Comparison of ENCODE assay signal across 11 mouse cellular contexts in the genomic region with DNA sequence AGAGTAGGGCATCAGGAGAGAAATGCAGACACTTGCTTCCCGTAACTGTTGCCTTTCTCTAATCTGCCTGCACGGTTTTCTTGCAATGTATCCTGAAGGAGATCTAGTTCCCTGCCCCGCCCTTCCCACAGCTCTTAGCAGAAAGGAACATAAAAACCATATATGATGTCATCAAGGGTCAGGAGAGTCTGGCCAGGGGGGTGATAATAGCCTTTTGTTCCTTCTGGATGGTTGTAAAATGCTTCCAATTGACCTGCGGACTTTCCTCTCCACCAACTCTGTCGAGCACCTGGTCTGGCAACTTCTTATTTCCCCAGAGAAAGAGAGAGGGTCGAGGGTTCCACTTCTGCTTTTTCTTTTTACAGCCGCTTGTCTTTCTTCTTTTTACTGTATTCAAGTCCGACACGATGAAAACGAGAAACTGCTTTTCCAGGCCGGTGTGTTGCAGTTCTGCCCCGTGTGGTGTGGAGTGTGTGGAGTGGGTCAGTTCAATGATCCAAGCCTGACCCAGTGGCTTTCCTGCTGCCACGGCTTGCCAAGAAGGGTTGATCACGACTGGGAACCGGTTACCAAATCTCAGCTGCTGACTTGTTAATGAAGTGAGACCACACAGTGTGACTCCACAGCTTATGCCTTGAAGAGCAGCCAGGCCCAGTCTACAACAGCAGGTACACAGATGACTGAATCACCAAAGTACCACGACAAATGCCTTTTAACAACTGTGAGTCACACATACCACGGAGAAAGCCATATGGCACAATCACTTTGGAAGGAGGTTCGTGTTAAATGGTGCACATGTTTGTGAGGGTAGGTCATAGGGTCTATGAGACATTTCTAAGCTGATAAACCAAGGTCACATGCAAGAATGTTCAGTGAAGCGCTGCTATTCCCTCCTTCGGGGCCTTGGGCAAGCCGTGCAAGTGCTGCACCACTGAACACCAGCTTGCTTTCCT. TPM values are rescaled to one million over a fixed set of nuclear protein-coding genes. Genes with fewer than 3 reads are reported as not detected.
DNase-seq lines count a peak whose midpoint lies in the region; ATAC-seq and TF ChIP-seq lines count a peak whose summit lies in the region.
"Had no signal": no experiment of that assay in that cellular context is flagged by ENCODE, and none has a peak within 500 bp of the region (broad histone marks: within the 10 kb centered on the region; RNA-seq: fewer than 3 reads in every experiment).

No protein-coding gene starts in this region.

- no peak overlapping the region for H3K4me3 ChIP-seq in midbrain, postnatal 0 days (ENCODE audit: low read depth, low read length)
- H3K4me3 ChIP-seq in midbrain, embryonic 11.5 days (ENCODE audit: low read depth, low read length): no peak overlapping the region
- no peak overlapping the region for H3K4me3 ChIP-seq in kidney, embryonic 15.5 days (replicated peaks)
- H3K4me3 ChIP-seq: embryonic facial prominence, embryonic 12.5 days had no signal

- 67% methylated on average over 21 of the region's 21 CpGs for WGBS in midbrain, postnatal 0 days
- WGBS in midbrain, embryonic 11.5 days: 66% methylated on average over 21 of the region's 21 CpGs
- 30% methylated on average over 21 of the region's 21 CpGs for WGBS in kidney, embryonic 15.5 days

- no peak for ATAC-seq in midbrain, postnatal 0 days (ENCODE audit: low FRiP score)
- ATAC-seq in midbrain, embryonic 11.5 days (ENCODE audit: low FRiP score): no peak
- ATAC-seq in kidney, embryonic 15.5 days (replicated peaks; ENCODE audit: low FRiP score): no peak; the same call in 1 of the 2 replicates
- ATAC-seq: midbrain, embryonic 16.5 days had no signal

- H3K36me3 ChIP-seq in midbrain, postnatal 0 days (ENCODE audit: insufficient read depth, low read length): no peaks in the 10 kb centered on the region
- no peaks in the 10 kb centered on the region for H3K36me3 ChIP-seq in midbrain, embryonic 11.5 days (ENCODE audit: control insufficient read depth, insufficient read depth, low read length)
- H3K36me3 ChIP-seq in kidney, embryonic 15.5 days: no peaks in the 10 kb centered on the region
- H3K36me3 ChIP-seq in splenic B cell, adult 2 months (ENCODE audit: control insufficient read depth, insufficient read depth, low read length, poor library complexity, severe bottlenecking): peaks cover 3% of the 10 kb centered on the region; the same call in 1 of the 2 replicates
- H3K36me3 ChIP-seq: embryonic facial prominence, embryonic 12.5 days had no signal

- H3K9ac ChIP-seq in midbrain, postnatal 0 days (replicated peaks; ENCODE audit: low read length, poor library complexity, severe bottlenecking): no peak overlapping the region
- H3K9ac ChIP-seq in midbrain, embryonic 11.5 days (ENCODE audit: low read length): no peak overlapping the region
- H3K9ac ChIP-seq in kidney, embryonic 15.5 days: no peak overlapping the region
- H3K9ac ChIP-seq: embryonic facial prominence, embryonic 12.5 days had no signal

- H3K27ac ChIP-seq in midbrain, postnatal 0 days (ENCODE audit: low read depth, low read length): no peak overlapping the region
- no peak overlapping the region for H3K27ac ChIP-seq in midbrain, embryonic 11.5 days (ENCODE audit: low read depth, low read length)
- peak overlapping the region; percentile 89 for H3K27ac ChIP-seq in kidney, embryonic 15.5 days
- H3K27ac ChIP-seq: embryonic facial prominence, embryonic 12.5 days had no signal

- DNase-seq in cerebellum, adult 9-11 months: peak; percentile 5
- no peak for DNase-seq in cerebellum, adult 11 months
- peak; percentile 81 for DNase-seq in midbrain, postnatal 0 days (ENCODE audit: low spot score)
- DNase-seq in midbrain, embryonic 11.5 days (ENCODE audit: low spot score, missing footprints): no peak
- DNase-seq in splenic B cell, adult 2 months (ENCODE audit: low read depth, low spot score): peak; percentile 80
- no peak for DNase-seq in thymus, postnatal 25 days
- no peak for DNase-seq in urinary bladder, postnatal 10 days (ENCODE audit: low spot score)
- DNase-seq: thymus, postnatal 14 days had no signal

- H3K27me3 ChIP-seq in midbrain, postnatal 0 days (ENCODE audit: insufficient read depth, low read length): no peaks in the 10 kb centered on the region
- no peaks in the 10 kb centered on the region for H3K27me3 ChIP-seq in midbrain, embryonic 11.5 days (ENCODE audit: control insufficient read depth, insufficient read depth, low read length)
- 0 out of 2 replicates have a peak, but pooled peaks cover 3% of the 10 kb centered on the region for H3K27me3 ChIP-seq in kidney, embryonic 15.5 days
- H3K27me3 ChIP-seq in splenic B cell, adult 2 months (ENCODE audit: control insufficient read depth, insufficient read depth, low read length, poor library complexity, severe bottlenecking): no peaks in the 10 kb centered on the region
- H3K27me3 ChIP-seq: embryonic facial prominence, embryonic 12.5 days had no signal

- no peaks in the 10 kb centered on the region for H3K4me1 ChIP-seq in midbrain, postnatal 0 days (ENCODE audit: insufficient read depth, low read length)
- H3K4me1 ChIP-seq in midbrain, embryonic 11.5 days (ENCODE audit: control insufficient read depth, insufficient read depth, low read length): no peaks in the 10 kb centered on the region
- peaks cover 43% of the 10 kb centered on the region for H3K4me1 ChIP-seq in kidney, embryonic 15.5 days

- no peak overlapping the region for H3K4me2 ChIP-seq in midbrain, postnatal 0 days (ENCODE audit: low read depth, low read length, poor library complexity, severe bottlenecking)
- H3K4me2 ChIP-seq in midbrain, embryonic 11.5 days: no peak overlapping the region
- H3K4me2 ChIP-seq in kidney, embryonic 15.5 days: no peak overlapping the region
- H3K4me2 ChIP-seq: embryonic facial prominence, embryonic 12.5 days had no signal

- H3K9me3 ChIP-seq in midbrain, postnatal 0 days (ENCODE audit: low read length): no peaks in the 10 kb centered on the region
- H3K9me3 ChIP-seq in midbrain, embryonic 11.5 days (ENCODE audit: control insufficient read depth, low read length): no peaks in the 10 kb centered on the region
- no peaks in the 10 kb centered on the region for H3K9me3 ChIP-seq in kidney, embryonic 15.5 days (replicated peaks)
- H3K9me3 ChIP-seq: embryonic facial prominence, embryonic 12.5 days had no signal

- no peak for TF ChIP-seq CTCF in midbrain, postnatal 0 days (IDR thresholded peaks at IDR 0.05)

RNA-seq across cellular contexts. Expression of a gene that starts 1.4 kb away (rescaled TPM):
- 0.42 and 1.2 TPM in 2 replicates for total RNA-seq in midbrain, postnatal 0 days (2014; rRNA removed)
- 1.4 TPM in 2 replicates for polyA plus RNA-seq in midbrain, postnatal 0 days (2015; fragmentation: Nextera tagmentation; extraction: Ambion mirVana)
- polyA plus RNA-seq in midbrain, embryonic 11.5 days (2014; fragmentation: Nextera tagmentation; extraction: Ambion mirVana): 0.19 and 0.56 TPM in 2 replicates
- polyA plus RNA-seq in kidney, embryonic 15.5 days (2015; fragmentation: Nextera tagmentation; extraction: Ambion mirVana): 12.6 and 15.6 TPM in 2 replicates

RNA-seq across cellular contexts. Expression of a gene that starts 33.4 kb away (rescaled TPM):
- total RNA-seq in midbrain, postnatal 0 days (2014; rRNA removed): not detected in 2 replicates
- polyA plus RNA-seq in midbrain, postnatal 0 days (2015; fragmentation: Nextera tagmentation; extraction: Ambion mirVana): 0.27 and 0.32 TPM in 2 replicates
- polyA plus RNA-seq in midbrain, embryonic 11.5 days (2014; fragmentation: Nextera tagmentation; extraction: Ambion mirVana): 0.14 TPM in 1 of 2 replicates, not detected in the other
- polyA plus RNA-seq in kidney, embryonic 15.5 days (2015; fragmentation: Nextera tagmentation; extraction: Ambion mirVana): 0.27 TPM in 1 of 2 replicates, not detected in the other
- polyA plus RNA-seq: embryonic facial prominence, embryonic 12.5 days had no signal

Comparison
In these comparisons a context has a peak if more than half of its experiments do, and no peak if none do; other contexts are left out.
1. DNase-seq: peak in cerebellum, adult 9-11 months (single experiment), midbrain, postnatal 0 days (single experiment) and splenic B cell, adult 2 months (single experiment); none in cerebellum, adult 11 months (single experiment), midbrain, embryonic 11.5 days (single experiment), thymus, postnatal 25 days (single experiment) and urinary bladder, postnatal 10 days (single experiment).